Comparison of ENCODE assay signal across 16 mouse cellular contexts in the genomic region with DNA sequence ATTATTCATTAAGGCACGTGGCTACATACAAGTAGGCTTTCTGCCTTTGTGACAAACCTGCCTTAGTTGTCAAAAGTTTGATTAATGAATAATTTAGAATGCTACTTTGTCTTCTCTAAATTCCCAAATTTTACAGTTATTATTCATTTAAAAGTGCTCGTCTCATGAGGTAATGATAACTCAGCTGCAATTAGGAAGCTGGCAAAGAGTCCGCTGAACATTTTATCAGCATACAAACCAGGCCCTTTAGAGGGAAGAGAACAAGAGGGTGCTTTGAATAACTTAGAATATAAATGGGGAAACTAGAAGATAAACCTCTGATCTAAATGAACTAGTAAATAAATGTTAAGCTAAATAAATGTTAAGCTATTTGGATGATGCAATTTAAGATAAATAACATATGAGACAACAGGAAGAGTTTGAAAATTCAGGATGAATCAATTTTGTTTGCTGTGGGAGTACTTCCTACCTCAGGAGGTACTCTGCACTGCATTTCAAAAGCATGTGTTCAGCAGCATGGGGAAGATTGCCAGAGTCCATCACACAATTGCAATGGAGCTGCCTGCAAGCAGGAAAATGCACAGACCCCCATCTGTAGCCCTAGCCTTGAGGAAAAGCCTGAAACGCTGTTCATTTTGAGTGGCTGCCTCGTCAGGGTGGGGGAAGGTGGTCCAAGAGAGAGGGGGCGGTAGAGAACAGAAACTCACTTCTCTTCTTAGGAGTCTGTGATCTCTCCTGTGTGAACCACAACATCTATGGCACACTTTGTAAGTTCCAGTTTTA.
"Had no signal": no experiment of that assay in that cellular context is flagged by ENCODE, and none has a peak within 500 bp of the region (broad histone marks: within the 10 kb centered on the region; RNA-seq: fewer than 3 reads in every experiment).

No protein-coding gene starts in this region.

- H3K36me3 ChIP-seq: limb, embryonic 12.5 days; liver, embryonic 13.5 days; lung, embryonic 15.5 days; midbrain, embryonic 15.5 days; neural tube, embryonic 15.5 days had no signal

- H3K27me3 ChIP-seq: limb, embryonic 12.5 days; liver, embryonic 13.5 days; lung, embryonic 15.5 days; megakaryocyte, embryonic 14.5 days; midbrain, embryonic 15.5 days; neural tube, embryonic 15.5 days had no signal

- H3K27ac ChIP-seq: limb, embryonic 12.5 days; liver, embryonic 13.5 days; lung, embryonic 15.5 days; macrophage; midbrain, embryonic 15.5 days; neural tube, embryonic 15.5 days had no signal

- H3K4me3 ChIP-seq: limb, embryonic 12.5 days; liver, embryonic 13.5 days; lung, embryonic 15.5 days; megakaryocyte, embryonic 14.5 days; midbrain, embryonic 15.5 days; neural tube, embryonic 15.5 days had no signal

- H3K9me3 ChIP-seq: limb, embryonic 12.5 days; liver, embryonic 13.5 days; lung, embryonic 15.5 days; midbrain, embryonic 15.5 days; neural tube, embryonic 15.5 days had no signal

- H3K9ac ChIP-seq: limb, embryonic 12.5 days; liver, embryonic 13.5 days; liver, postnatal 0 days; lung, embryonic 15.5 days; midbrain, embryonic 15.5 days; neural tube, embryonic 15.5 days had no signal

- H3K4me2 ChIP-seq: limb, embryonic 12.5 days; liver, embryonic 13.5 days; lung, embryonic 15.5 days; midbrain, embryonic 11.5 days; midbrain, embryonic 15.5 days; neural tube, embryonic 15.5 days had no signal

- DNase-seq: kidney, postnatal 14 days; layer of hippocampus, postnatal 36 days; liver; liver, embryonic 13.5 days; liver, postnatal 0 days; lung, postnatal 14 days; right cerebral cortex, adult 18-20 months; right cerebral cortex, postnatal 25 days; thymus, postnatal 36 days had no signal

- ATAC-seq: liver, postnatal 0 days; midbrain, embryonic 15.5 days had no signal

- H3K4me1 ChIP-seq: liver, embryonic 13.5 days; lung, embryonic 15.5 days; megakaryocyte, embryonic 14.5 days; midbrain, embryonic 15.5 days; neural tube, embryonic 15.5 days had no signal
